ENCODE assay signal across 30 mouse cellular contexts in the genomic region with DNA sequence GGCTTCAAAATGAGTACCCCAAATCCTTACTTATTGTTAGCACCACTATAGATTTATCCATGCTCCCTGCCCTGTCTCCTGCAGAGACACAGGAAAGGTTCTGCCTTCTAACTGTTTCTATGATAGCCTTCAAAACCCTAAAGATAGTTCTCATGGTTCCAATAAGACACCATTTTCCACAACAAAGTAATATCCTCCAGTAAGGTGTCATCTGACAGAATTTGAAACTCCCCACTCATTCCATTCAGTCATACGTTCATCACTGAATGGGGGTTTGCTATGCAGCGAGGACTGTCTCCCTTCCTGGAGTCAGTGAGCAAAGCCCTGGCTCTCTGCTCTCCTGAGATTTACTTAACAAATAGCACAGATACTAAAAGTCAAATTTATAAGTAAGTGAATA. TPM values are rescaled to one million over a fixed set of nuclear protein-coding genes. Genes with fewer than 3 reads are reported as not detected.
"Had no signal": no experiment of that assay in that cellular context is flagged by ENCODE, and none has a peak within 500 bp of the region (broad histone marks: within the 10 kb centered on the region; RNA-seq: fewer than 3 reads in every experiment).

No protein-coding gene starts in this region.

- H3K27ac ChIP-seq: limb, embryonic 10.5 days; limb, embryonic 12.5 days; limb, embryonic 13.5 days; limb, embryonic 15.5 days; liver, embryonic 12.5 days; liver, embryonic 13.5 days; liver, embryonic 14.5 days; liver, embryonic 15.5 days; lung, embryonic 15.5 days; macrophage; midbrain, embryonic 10.5 days; midbrain, embryonic 12.5 days; midbrain, embryonic 13.5 days; midbrain, embryonic 15.5 days; neural tube, embryonic 12.5 days had no signal

- H3K36me3 ChIP-seq: limb, embryonic 10.5 days; limb, embryonic 12.5 days; limb, embryonic 13.5 days; limb, embryonic 15.5 days; liver, embryonic 12.5 days; liver, embryonic 13.5 days; liver, embryonic 15.5 days; lung, embryonic 15.5 days; midbrain, embryonic 10.5 days; midbrain, embryonic 12.5 days; midbrain, embryonic 13.5 days; midbrain, embryonic 15.5 days; neural tube, embryonic 12.5 days had no signal

- H3K4me2 ChIP-seq: limb, embryonic 12.5 days; limb, embryonic 13.5 days; limb, embryonic 15.5 days; liver, embryonic 11.5 days; liver, embryonic 12.5 days; liver, embryonic 13.5 days; liver, embryonic 15.5 days; lung, embryonic 14.5 days; lung, embryonic 15.5 days; midbrain, embryonic 11.5 days; midbrain, embryonic 12.5 days; midbrain, embryonic 13.5 days; midbrain, embryonic 15.5 days; neural tube, embryonic 12.5 days had no signal

- DNase-seq: left cerebral cortex, postnatal 4 days; liver; liver, embryonic 13.5 days; liver, postnatal 0 days; lung, adult 18-20 months; lung, adult 2 months; lung, embryonic 14.5 days; lung, postnatal 10 days; lung, postnatal 14 days; lung, postnatal 36 days; lung, postnatal 4 days; midbrain, embryonic 14.5 days had no signal

- H3K4me1 ChIP-seq: limb, embryonic 10.5 days; limb, embryonic 12.5 days; limb, embryonic 13.5 days; limb, embryonic 15.5 days; lung, embryonic 15.5 days; midbrain, embryonic 10.5 days; midbrain, embryonic 12.5 days; midbrain, embryonic 13.5 days; midbrain, embryonic 15.5 days; neural tube, embryonic 12.5 days had no signal

- H3K4me3 ChIP-seq: limb, embryonic 10.5 days; limb, embryonic 12.5 days; limb, embryonic 13.5 days; limb, embryonic 15.5 days; liver, embryonic 12.5 days; liver, embryonic 13.5 days; liver, embryonic 15.5 days; lung, embryonic 15.5 days; megakaryocyte, embryonic 14.5 days; midbrain, embryonic 10.5 days; midbrain, embryonic 12.5 days; midbrain, embryonic 13.5 days; midbrain, embryonic 15.5 days; myocyte; neural tube, embryonic 12.5 days had no signal

- H3K27me3 ChIP-seq: limb, embryonic 12.5 days; limb, embryonic 13.5 days; limb, embryonic 15.5 days; liver, embryonic 12.5 days; liver, embryonic 13.5 days; liver, embryonic 15.5 days; lung, embryonic 15.5 days; midbrain, embryonic 12.5 days; midbrain, embryonic 13.5 days; midbrain, embryonic 15.5 days; neural tube, embryonic 12.5 days had no signal

- H3K9ac ChIP-seq: limb, embryonic 12.5 days; limb, embryonic 13.5 days; limb, embryonic 15.5 days; liver, embryonic 12.5 days; liver, embryonic 13.5 days; liver, embryonic 14.5 days; liver, embryonic 15.5 days; liver, postnatal 0 days; lung, embryonic 14.5 days; lung, embryonic 15.5 days; midbrain, embryonic 12.5 days; midbrain, embryonic 13.5 days; midbrain, embryonic 15.5 days; neural tube, embryonic 12.5 days had no signal

- H3K9me3 ChIP-seq: limb, embryonic 10.5 days; limb, embryonic 12.5 days; limb, embryonic 13.5 days; limb, embryonic 15.5 days; liver, embryonic 12.5 days; liver, embryonic 13.5 days; liver, embryonic 15.5 days; lung, embryonic 15.5 days; megakaryocyte, embryonic 14.5 days; midbrain, embryonic 10.5 days; midbrain, embryonic 12.5 days; midbrain, embryonic 13.5 days; midbrain, embryonic 15.5 days; neural tube, embryonic 12.5 days had no signal

RNA-seq across cellular contexts. Expression of a gene that starts 21.9 kb away (rescaled TPM):
- polyA plus RNA-seq: myocyte had no signal
